Mouse (Mus musculus) kidney, adult 2 months (tissue): ENCODE results near the gene Dlgap4. TPM values are rescaled to one million over a fixed set of nuclear protein-coding genes. Genes with fewer than 3 reads are reported as not detected.

Experiments used
- DNase-seq: peaks from one replicate; pipeline ENCODE4 v3.0.0; 2021
- H3K27ac ChIP-seq: fragments of 200-500 bp; 2 replicates; pipeline ENCODE4 v1.5.1; 2012; ENCODE audit warnings: low read depth, low read length, control low read depth, inconsistent platforms; ENCODE audit not compliant: insufficient read depth
- H3K27me3 ChIP-seq: fragments of 200-500 bp; replicated peaks from 2 replicates; pipeline ENCODE4 v1.6.1; 2012; ENCODE audit warnings: mild to moderate bottlenecking, moderate library complexity, low read length, inconsistent platforms; ENCODE audit not compliant: control insufficient read depth, insufficient read depth
- H3K36me3 ChIP-seq: fragments of 200-500 bp; 2 replicates; pipeline ENCODE4 v1.6.1; 2012; ENCODE audit warnings: mild to moderate bottlenecking, moderate library complexity, low read length, inconsistent platforms; ENCODE audit not compliant: control insufficient read depth, insufficient read depth
- H3K4me1 ChIP-seq: fragments of 200-500 bp; 2 replicates; pipeline ENCODE4 v1.6.1; 2011; ENCODE audit warnings: low read length; ENCODE audit not compliant: control insufficient read depth, insufficient read depth
- H3K4me3 ChIP-seq: fragments of 200-500 bp; 2 replicates; pipeline ENCODE4 v1.5.1; 2011; ENCODE audit warnings: mild to moderate bottlenecking, low read depth, low read length, control low read depth; ENCODE audit not compliant: insufficient read depth
- CTCF ChIP-seq: fragments of 200-500 bp; conservative IDR thresholded peaks from 2 replicates; pipeline ENCODE4 v1.5.1; 2011; ENCODE audit warnings: low read depth, mild to moderate bottlenecking, control low read depth, low read length, moderate library complexity, mixed read lengths; ENCODE audit not compliant: insufficient read depth, insufficient read length
- POLR2A ChIP-seq: fragments of 200-500 bp; IDR thresholded peaks from one replicate; pipeline ENCODE4 v1.6.1; 2011; ENCODE audit warnings: low read depth, low read length, control low read depth
- WGBS: fragments of 180-500 bp; shearing (Covaris S2); methylation state at CpG from one replicate; pipeline ENCODE4 v1.1.7; 2018; 5-methylcytosine and 5-hydroxymethylcytosine counted together
- polyA plus RNA-seq: library from polyadenylated mRNA; depleted of rRNA; stranded (reverse); fragments of >200 nt; gene quantifications from 2 replicates; pipeline ENCODE4 v1.2.3, GENCODE M21; 2012

The Dlgap4 gene
- polyA plus RNA-seq, 1 experiment = 50.6 TPM

DNA sequence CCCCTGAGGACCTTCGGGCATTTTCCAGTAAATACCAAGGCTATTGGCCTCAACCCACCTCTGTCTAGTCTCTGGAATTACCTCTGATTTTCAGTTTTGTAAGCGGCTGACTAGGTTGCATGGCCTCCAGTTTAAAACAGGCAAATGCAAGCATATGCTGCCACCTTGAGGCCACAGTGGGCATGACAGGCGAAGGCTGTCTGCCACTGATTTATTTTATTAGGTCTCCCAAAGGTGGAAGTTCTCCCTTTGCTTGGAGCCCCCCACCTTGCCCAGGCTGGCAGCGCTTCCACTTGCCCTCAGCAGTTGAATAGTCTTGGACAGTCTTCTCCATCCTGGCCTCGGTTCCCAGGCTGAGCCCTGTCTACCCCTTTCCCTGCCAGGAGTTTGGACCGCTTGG lies 92.0 kb downstream of the Dlgap4 start:
- peak; percentile 72 for DNase-seq
- no peak overlapping the region for H3K27ac ChIP-seq
- H3K4me3 ChIP-seq = no peak overlapping the region
- WGBS = 18% methylated on average over 6 of the region's 6 CpGs
- no peaks in the 10 kb centered on the region for H3K4me1 ChIP-seq
- H3K36me3 ChIP-seq = no peaks in the 10 kb centered on the region
- no peaks in the 10 kb centered on the region for H3K27me3 ChIP-seq
- TF ChIP-seq CTCF = peak; percentile 98
- TF ChIP-seq POLR2A = no peak

DNA sequence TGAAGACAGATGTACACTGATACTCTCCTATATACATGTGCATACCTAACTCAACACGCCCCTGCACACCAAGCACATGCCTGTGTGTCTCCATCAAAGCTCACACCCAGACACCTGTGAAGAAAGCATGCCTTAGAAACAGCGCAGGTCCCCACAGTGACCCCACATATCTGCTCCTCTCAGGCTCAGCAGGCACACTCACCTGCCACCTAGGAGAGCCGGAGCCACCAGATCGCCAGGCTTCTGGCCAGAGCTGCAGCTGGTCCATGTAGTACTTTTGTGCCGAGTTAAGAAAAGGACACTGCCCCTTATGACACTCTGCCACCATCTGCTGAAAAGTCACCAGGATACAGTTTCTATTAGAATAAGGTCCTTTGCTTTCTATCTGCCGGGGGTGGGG lies 103.2 kb downstream of the Dlgap4 start:
- Histone ChIP-seq H3K27me3 (no peaks in the 10 kb centered on the region), H3K4me3 (no peak overlapping the region), H3K36me3 (no peaks in the 10 kb centered on the region), H3K27ac (no peak overlapping the region), H3K4me1 (peaks cover 24% of the 10 kb centered on the region)
- WGBS = 57% methylated on average over 6 of the region's 6 CpGs
- no peak for TF ChIP-seq POLR2A
- no peak for TF ChIP-seq CTCF
- DNase-seq = no peak

DNA sequence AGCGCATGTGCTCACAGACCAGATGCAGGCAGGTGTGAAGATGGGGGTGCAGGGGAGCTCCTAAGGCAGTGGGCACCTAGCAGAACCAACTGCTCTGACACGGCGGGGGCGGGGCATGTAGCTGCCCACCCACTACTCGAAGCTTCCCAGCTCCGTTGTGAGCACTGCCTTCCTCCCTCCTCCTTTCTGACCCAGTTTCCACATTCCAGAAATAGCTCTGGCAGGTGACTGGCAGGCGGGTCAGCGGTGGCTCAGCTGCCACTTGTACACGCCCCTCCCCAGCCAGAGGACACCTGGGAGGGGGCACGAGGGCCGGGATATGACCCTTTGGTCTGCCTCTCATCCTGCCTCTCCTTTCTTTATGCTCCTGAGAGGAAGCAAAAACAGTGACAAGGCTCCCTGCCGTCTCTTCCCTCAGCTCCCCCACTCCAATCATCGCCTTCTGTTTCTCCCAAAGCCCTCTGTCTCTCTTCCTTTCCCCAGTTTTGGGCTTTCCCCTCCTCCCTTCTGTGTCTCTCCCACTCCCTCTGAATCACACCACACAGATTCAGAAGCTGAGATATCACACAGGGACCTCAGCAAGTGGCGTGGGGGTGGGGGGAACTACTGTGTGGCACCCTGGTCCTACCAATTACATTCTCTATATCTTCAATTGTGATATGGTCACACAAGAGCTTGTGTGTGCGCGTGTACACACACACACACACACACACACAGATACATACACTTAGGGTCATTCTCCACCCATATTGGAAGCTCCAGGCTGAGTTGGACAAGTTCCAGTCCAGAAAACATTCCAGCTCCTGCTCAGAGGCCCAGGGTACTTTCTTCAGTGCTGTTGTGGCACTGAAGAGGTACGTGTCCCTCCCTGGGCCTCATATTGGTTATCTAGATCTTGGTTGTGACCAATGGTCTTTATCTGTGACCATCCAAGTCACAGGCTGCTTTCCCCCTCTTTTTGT lies 104.1 kb downstream of the Dlgap4 start:
- Histone ChIP-seq H3K27me3 (no peaks in the 10 kb centered on the region), H3K4me1 (peaks cover 24% of the 10 kb centered on the region), H3K36me3 (no peaks in the 10 kb centered on the region), H3K27ac (peak overlapping the region; percentile 86), H3K4me3 (no peak overlapping the region)
- TF ChIP-seq POLR2A (no peak), CTCF (no peak)
- WGBS = 23% methylated on average over 17 of the region's 17 CpGs
- DNase-seq = peak; percentile 84

DNA sequence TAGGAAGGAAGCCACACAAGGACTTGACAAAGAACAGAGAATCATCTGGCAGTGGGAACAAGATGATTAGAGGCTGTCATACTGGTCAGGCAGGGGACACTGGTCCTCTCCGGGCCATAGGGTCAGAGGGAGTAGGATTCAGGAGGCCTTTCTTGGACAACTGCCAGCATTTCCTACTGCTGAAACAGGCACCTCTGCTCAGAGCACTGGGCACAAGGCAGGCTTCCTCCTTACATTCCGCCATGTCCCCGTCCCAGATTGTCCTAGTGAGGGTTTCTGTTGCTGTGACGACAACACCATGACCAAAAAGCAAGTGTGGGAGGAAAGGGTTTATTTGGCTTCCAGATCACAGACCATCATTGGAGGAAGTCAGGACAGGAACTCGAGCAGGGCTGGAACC lies 105.3 kb downstream of the Dlgap4 start:
- Histone ChIP-seq H3K4me3 (no peak overlapping the region), H3K36me3 (no peaks in the 10 kb centered on the region), H3K27ac (no peak overlapping the region), H3K4me1 (peaks cover 24% of the 10 kb centered on the region), H3K27me3 (no peaks in the 10 kb centered on the region)
- peak; percentile 66 for DNase-seq
- TF ChIP-seq CTCF (no peak), POLR2A (no peak)
- 55% methylated on average over 5 of the region's 5 CpGs for WGBS

DNA sequence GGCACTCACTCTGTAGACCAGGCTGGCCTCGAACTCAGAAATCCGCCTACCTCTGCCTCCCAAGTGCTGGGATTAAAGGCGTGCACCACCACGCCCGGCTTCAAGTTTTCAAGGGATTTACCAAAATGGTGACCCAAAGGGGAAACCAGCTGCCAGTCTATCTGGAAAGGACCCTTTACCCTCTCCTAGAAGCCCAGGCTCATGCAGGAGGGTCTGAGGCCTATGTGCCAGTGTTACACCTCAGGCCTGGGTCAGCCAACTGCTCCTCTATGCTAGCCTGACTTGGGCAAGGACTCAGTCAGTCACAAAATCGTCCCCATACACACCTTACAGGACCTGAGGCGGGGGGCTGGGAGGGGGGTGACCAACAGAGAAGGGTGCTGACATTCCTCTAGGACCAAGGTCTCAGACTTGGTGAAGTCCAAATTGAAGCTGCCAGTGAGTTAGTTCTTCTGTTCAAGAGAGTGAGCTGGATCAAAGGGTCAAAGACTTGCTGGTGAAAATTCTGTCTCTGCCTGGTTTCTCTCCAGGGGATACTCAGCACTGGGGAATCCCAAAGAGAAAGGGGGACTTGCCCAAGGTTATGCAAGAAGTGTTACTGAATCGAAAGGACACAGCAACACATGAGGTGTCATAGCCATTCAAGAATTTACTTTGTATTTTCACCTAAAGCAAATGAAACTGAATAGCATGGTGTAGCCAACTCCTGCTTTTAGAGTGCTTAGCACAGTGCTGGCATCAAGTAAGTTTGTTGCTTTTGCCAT lies 106.2 kb downstream of the Dlgap4 start:
- no peaks in the 10 kb centered on the region for H3K36me3 ChIP-seq
- WGBS = 85% methylated on average over 8 of the region's 8 CpGs
- DNase-seq = no peak
- peak overlapping the region; percentile 78 for H3K27ac ChIP-seq
- H3K27me3 ChIP-seq = no peaks in the 10 kb centered on the region
- peaks cover 24% of the 10 kb centered on the region for H3K4me1 ChIP-seq
- no peak for TF ChIP-seq POLR2A
- TF ChIP-seq CTCF = no peak
- 0 out of 2 replicates have a peak overlapping the region, but pooled peaks have one; percentile 63 for H3K4me3 ChIP-seq

DNA sequence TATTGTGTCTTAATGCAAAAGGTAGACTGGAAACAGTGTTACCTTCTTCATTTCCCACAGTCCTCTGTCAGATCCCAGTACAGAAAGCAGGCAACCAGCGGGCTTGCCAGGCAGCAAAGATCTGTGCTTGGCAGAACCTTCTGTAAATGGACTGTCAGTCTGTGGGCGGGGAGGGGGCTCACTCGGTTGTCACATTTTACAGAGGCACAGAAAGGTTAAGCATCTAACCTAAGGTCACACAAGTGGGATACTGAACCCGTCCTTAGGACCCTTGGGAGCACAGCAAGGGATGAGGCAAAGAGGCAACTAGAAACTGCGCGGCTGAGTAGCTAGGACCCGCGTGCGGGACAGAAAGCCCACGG lies 106.8 kb downstream of the Dlgap4 start:
- no peaks in the 10 kb centered on the region for H3K36me3 ChIP-seq
- TF ChIP-seq CTCF = no peak
- WGBS = 1% methylated on average over 10 of the region's 10 CpGs
- peak overlapping the region; percentile 78 for H3K27ac ChIP-seq
- peak overlapping the region; percentile 63 for H3K4me3 ChIP-seq
- DNase-seq = no peak
- H3K27me3 ChIP-seq = no peaks in the 10 kb centered on the region
- H3K4me1 ChIP-seq = peaks cover 24% of the 10 kb centered on the region
